Mouse (Mus musculus): ENCODE data around the gene Sipa1l3. TPM values are rescaled to one million over a fixed set of nuclear protein-coding genes. Genes with fewer than 3 reads are reported as not detected.
A peak's percentile ranks its signal among the peaks of the same experiment; 100 is the strongest.

Sipa1l3 gene
- polyA plus RNA-seq, 1 experiment from 2014 or later: 21.5 TPM

DNA sequence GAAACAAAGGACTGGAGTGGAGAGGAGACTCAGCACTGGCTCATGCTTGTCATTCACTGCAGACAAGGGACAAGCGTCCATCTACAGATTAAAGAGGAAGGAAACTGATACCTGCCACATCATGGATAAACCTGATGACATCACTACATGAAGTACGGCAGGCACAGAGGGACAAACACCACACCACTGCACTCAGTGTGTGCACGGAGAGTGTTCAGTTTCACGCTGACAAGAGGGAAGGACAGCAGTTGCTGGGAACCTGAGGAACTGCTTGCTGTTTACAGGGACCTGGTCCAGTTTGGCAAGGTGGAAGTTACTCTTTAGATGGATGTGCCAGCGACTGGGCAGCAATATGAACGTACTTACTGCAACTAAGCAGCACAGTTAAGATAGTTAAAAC lies 62.9 kb downstream of the Sipa1l3 start:
- no peak overlapping the region for H3K4me3 ChIP-seq
- WGBS: 62% methylated on average over 6 of the region's 6 CpGs
- ATAC-seq (ENCODE audit: insufficient number of reproducible peaks, insufficient read depth, low FRiP score, low TSS enrichment, low read depth): no peak
- peaks cover 30% of the 10 kb centered on the region for H3K4me1 ChIP-seq
- no peak overlapping the region for H3K9ac ChIP-seq
- no peaks in the 10 kb centered on the region for H3K9me3 ChIP-seq
- peak overlapping the region; percentile 28; the same call in 1 of the 2 replicates for H3K27ac ChIP-seq
- H3K4me2 ChIP-seq: no peak overlapping the region
- H3K36me3 ChIP-seq: no peaks in the 10 kb centered on the region
- H3K27me3 ChIP-seq: no peaks in the 10 kb centered on the region

- peaks cover 30% of the 10 kb centered on the region for H3K4me1 ChIP-seq
- H3K27ac ChIP-seq: peak overlapping the region; percentile 28; the same call in 1 of the 2 replicates
- 69% methylated on average over 7 of the region's 7 CpGs for WGBS
- no peak for ATAC-seq (ENCODE audit: insufficient number of reproducible peaks, insufficient read depth, low FRiP score, low TSS enrichment, low read depth)
- no peak overlapping the region for H3K4me2 ChIP-seq
- no peak overlapping the region for H3K9ac ChIP-seq
- no peak overlapping the region for H3K4me3 ChIP-seq
- no peaks in the 10 kb centered on the region for H3K27me3 ChIP-seq
- H3K9me3 ChIP-seq: no peaks in the 10 kb centered on the region
- no peaks in the 10 kb centered on the region for H3K36me3 ChIP-seq
Observed at GRCm38 (mm10) chr7:29454965-29455364, 63.5 kb downstream of the Sipa1l3 start.

DNA sequence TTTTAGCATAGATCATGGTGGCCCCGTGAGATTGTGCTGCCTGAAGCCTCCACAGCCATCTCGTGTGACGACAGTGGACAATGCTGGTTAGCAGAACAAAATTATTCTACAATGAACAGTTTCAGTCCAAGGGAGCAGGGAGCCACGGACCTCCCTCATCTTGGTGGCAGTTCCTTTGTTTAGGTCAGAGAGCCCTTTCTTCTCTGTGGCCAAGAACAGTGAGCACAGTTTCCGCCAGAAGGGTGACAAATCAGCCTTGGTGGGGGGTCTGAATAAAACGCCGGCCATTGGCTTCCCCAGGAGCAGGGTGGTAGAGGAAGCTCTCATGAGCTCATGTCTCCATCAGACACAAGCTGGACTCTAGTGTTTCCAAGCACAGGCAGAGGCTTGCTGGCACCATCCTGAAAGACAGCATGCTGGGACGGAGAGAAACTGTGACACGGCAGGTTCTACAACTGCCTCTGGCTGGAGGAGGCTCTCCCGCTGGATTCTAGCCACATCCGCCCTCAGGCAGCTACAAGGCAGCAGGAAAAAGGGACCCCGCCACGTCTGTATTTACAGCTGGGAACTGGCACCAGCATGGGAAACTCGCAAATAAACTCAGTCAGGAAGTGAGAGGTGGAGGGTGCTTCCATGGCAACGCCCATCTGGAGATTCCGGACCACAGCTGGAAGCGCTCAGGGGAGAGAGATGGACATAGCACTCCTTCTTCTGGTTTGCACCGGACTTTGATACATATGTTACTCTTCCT lies 65.3 kb downstream of the Sipa1l3 start:
- H3K4me2 ChIP-seq: peak overlapping the region; percentile 41
- H3K36me3 ChIP-seq: no peaks in the 10 kb centered on the region
- no peaks in the 10 kb centered on the region for H3K27me3 ChIP-seq
- peaks cover 35% of the 10 kb centered on the region for H3K4me1 ChIP-seq
- H3K9me3 ChIP-seq: no peaks in the 10 kb centered on the region
- H3K4me3 ChIP-seq: 0 out of 2 replicates have a peak overlapping the region, but pooled peaks have one; percentile 9
- peak overlapping the region; percentile 51 for H3K9ac ChIP-seq
- no peak for ATAC-seq (ENCODE audit: insufficient number of reproducible peaks, insufficient read depth, low FRiP score, low TSS enrichment, low read depth)
- 10% methylated on average over 18 of the region's 18 CpGs for WGBS
- H3K27ac ChIP-seq: peak overlapping the region; percentile 84

- WGBS: 82% methylated on average over 6 of the region's 6 CpGs
- no peak for ATAC-seq (ENCODE audit: insufficient number of reproducible peaks, insufficient read depth, low FRiP score, low TSS enrichment, low read depth)
- no peak overlapping the region for H3K4me2 ChIP-seq
Observed at GRCm38 (mm10) chr7:29452381-29452780, 66.1 kb downstream of the Sipa1l3 start.

DNA sequence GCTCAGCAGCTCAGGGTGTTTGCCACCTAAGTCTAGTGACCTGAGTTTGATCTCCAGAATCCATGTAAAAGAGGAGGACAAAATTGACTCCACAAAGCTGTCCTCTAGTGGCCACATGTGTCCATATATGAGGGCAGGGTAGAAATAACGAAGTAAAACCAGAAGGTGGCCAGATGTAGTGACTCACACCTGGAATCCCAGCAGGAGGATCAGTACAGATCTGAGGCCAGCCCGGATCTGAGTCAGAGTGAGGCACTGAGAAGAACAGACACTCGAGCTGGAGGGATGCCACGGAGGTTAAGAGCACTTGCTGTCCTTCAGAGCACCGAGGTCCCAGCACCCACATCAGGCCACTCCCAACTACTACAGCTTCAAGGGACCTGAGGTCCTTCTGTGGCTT lies 68.3 kb downstream of the Sipa1l3 start:
- no peaks in the 10 kb centered on the region for H3K36me3 ChIP-seq
- no peak overlapping the region for H3K4me2 ChIP-seq
- H3K9me3 ChIP-seq: no peaks in the 10 kb centered on the region
- H3K27me3 ChIP-seq: no peaks in the 10 kb centered on the region
- no peak overlapping the region for H3K4me3 ChIP-seq
- WGBS: 84% methylated on average over 5 of the region's 5 CpGs
- H3K4me1 ChIP-seq: peaks cover 36% of the 10 kb centered on the region
- no peak overlapping the region for H3K9ac ChIP-seq
- no peak for ATAC-seq (ENCODE audit: insufficient number of reproducible peaks, insufficient read depth, low FRiP score, low TSS enrichment, low read depth)
- no peak overlapping the region for H3K27ac ChIP-seq

More at GRCm38 (mm10) chr7:29452381-29452780, 66.1 kb downstream of the Sipa1l3 start:
- Histone ChIP-seq H3K36me3 (no peaks in the 10 kb centered on the region), H3K27me3 (no peaks in the 10 kb centered on the region), H3K27ac (peak overlapping the region; percentile 84; the same call in 1 of the 2 replicates), H3K4me3 (no peak overlapping the region), H3K9me3 (no peaks in the 10 kb centered on the region), H3K4me1 (peaks cover 39% of the 10 kb centered on the region), H3K9ac (no peak overlapping the region)

- 92% methylated on average over 6 of the region's 6 CpGs for WGBS
- H3K27ac ChIP-seq: no peak overlapping the region
Observed at GRCm38 (mm10) chr7:29448830-29449229, 69.6 kb downstream of the Sipa1l3 start.

DNA sequence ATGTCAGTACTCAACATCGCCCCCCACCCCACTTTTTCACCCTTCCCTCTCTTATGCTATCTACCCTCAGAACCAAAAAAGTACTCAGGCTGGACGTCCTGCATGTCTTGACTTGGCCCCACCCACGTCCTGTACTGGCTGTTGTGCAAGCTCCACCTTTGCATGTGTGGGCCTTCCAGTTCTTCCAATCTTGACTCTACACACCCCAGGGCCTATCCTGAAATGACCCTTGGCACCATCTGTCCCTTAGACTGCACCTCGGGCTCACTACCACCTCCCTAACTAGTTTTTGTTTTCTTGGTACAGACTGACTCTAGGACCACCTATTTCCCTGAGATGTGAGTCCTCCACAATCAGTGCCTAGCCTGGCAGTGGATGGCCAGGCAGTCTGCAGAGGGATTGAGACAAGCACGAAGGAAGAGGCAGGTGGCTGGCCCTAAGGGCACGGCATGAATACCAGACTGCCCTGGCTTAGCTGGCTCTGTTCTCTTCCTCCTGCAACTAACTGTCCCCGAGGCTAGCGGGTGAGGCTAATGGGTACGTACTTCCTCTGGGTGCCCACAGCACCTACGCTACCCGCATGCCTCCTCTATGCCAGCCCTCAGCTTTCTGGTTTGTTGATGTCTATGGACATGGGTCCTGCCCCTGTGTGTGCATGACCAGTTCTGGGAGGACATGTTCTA lies 71.2 kb downstream of the Sipa1l3 start:
- no peak overlapping the region for H3K4me2 ChIP-seq
- no peak overlapping the region for H3K4me3 ChIP-seq
- no peak for ATAC-seq (ENCODE audit: insufficient number of reproducible peaks, insufficient read depth, low FRiP score, low TSS enrichment, low read depth)
- H3K27ac ChIP-seq: no peak overlapping the region
- 83% methylated on average over 11 of the region's 11 CpGs for WGBS
- no peaks in the 10 kb centered on the region for H3K27me3 ChIP-seq
- no peak overlapping the region for H3K9ac ChIP-seq
- no peaks in the 10 kb centered on the region for H3K9me3 ChIP-seq
- no peaks in the 10 kb centered on the region for H3K36me3 ChIP-seq
- H3K4me1 ChIP-seq: peaks cover 27% of the 10 kb centered on the region

More at GRCm38 (mm10) chr7:29448830-29449229, 69.6 kb downstream of the Sipa1l3 start:
- H3K36me3 ChIP-seq: no peaks in the 10 kb centered on the region
- no peak overlapping the region for H3K4me2 ChIP-seq
- no peak overlapping the region for H3K9ac ChIP-seq
- H3K9me3 ChIP-seq: no peaks in the 10 kb centered on the region
- no peak overlapping the region for H3K4me3 ChIP-seq
- no peak for ATAC-seq (ENCODE audit: insufficient number of reproducible peaks, insufficient read depth, low FRiP score, low TSS enrichment, low read depth)
- peaks cover 42% of the 10 kb centered on the region for H3K4me1 ChIP-seq
- no peaks in the 10 kb centered on the region for H3K27me3 ChIP-seq

DNA sequence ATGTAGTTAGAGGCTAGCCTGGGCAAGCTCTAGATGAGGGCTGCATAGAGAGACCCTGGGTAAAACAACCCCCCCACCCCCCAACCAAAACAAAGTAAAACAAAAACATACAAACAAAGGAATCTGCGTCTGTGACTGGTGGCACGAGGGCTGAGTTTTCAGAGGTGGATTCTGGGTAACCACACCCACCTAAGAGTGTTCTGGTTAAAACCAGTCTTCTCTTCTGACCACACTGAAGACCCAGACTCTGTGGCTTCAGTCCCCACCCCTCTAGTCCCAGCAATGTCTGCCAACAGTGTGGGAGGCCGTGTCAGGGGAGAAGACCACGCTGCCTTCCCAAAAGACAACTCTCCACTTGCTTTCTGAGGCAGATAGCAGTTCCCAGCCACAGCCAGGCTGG lies 72.3 kb downstream of the Sipa1l3 start:
- ATAC-seq (ENCODE audit: insufficient number of reproducible peaks, insufficient read depth, low FRiP score, low TSS enrichment, low read depth): no peak
- H3K4me2 ChIP-seq: no peak overlapping the region
- no peaks in the 10 kb centered on the region for H3K9me3 ChIP-seq
- H3K4me3 ChIP-seq: no peak overlapping the region
- H3K27ac ChIP-seq: no peak overlapping the region
- H3K9ac ChIP-seq: no peak overlapping the region
- peaks cover 23% of the 10 kb centered on the region for H3K4me1 ChIP-seq
- 83% methylated on average over 4 of the region's 4 CpGs for WGBS
- no peaks in the 10 kb centered on the region for H3K36me3 ChIP-seq
- no peaks in the 10 kb centered on the region for H3K27me3 ChIP-seq

GRCm38 (mm10) chr7:29444527-29444926 lies 73.9 kb downstream of the Sipa1l3 start:
- 74% methylated on average over 5 of the region's 5 CpGs for WGBS
- Histone ChIP-seq H3K9ac (no peak overlapping the region), H3K36me3 (no peaks in the 10 kb centered on the region), H3K27me3 (no peaks in the 10 kb centered on the region), H3K4me1 (peaks cover 27% of the 10 kb centered on the region), H3K9me3 (no peaks in the 10 kb centered on the region), H3K4me3 (no peak overlapping the region), H3K4me2 (no peak overlapping the region), H3K27ac (no peak overlapping the region)
- ATAC-seq (ENCODE audit: insufficient number of reproducible peaks, insufficient read depth, low FRiP score, low TSS enrichment, low read depth): no peak

GRCm38 (mm10) chr7:29444070-29444469 lies 74.4 kb downstream of the Sipa1l3 start:
- peaks cover 27% of the 10 kb centered on the region for H3K4me1 ChIP-seq
- H3K4me3 ChIP-seq: no peak overlapping the region
- no peak overlapping the region for H3K27ac ChIP-seq
- no peak overlapping the region for H3K4me2 ChIP-seq
- WGBS: 67% methylated on average over 2 of the region's 2 CpGs
- no peaks in the 10 kb centered on the region for H3K9me3 ChIP-seq
- H3K9ac ChIP-seq: no peak overlapping the region
- no peaks in the 10 kb centered on the region for H3K36me3 ChIP-seq
- no peak for ATAC-seq (ENCODE audit: insufficient number of reproducible peaks, insufficient read depth, low FRiP score, low TSS enrichment, low read depth)
- no peaks in the 10 kb centered on the region for H3K27me3 ChIP-seq

DNA sequence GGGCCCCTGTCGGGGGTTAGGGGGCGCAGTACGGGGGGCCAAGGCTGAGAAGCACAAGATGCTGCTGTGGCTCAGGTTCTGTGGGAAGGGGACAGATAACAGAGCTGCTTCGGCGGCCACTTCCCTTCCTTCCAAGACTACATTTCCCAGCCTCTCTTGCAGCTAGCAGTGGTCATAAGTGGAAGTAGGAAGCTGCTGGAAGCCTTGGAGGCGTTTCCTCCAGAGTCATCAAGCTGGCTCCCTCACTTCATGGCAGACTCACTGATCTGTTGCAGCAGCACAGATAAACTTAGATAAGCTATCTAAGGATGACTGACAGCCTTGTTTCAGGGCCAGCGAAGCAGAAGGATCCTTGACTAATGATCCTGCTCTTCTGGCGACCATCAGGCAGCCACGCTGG lies 76.6 kb downstream of the Sipa1l3 start:
- H3K27me3 ChIP-seq: no peaks in the 10 kb centered on the region
- ATAC-seq (ENCODE audit: insufficient number of reproducible peaks, insufficient read depth, low FRiP score, low TSS enrichment, low read depth): no peak
- no peaks in the 10 kb centered on the region for H3K36me3 ChIP-seq
- no peak overlapping the region for H3K4me2 ChIP-seq
- WGBS: 78% methylated on average over 9 of the region's 9 CpGs
- no peak overlapping the region for H3K4me3 ChIP-seq
- no peak overlapping the region for H3K9ac ChIP-seq
- H3K9me3 ChIP-seq: no peaks in the 10 kb centered on the region
- peaks cover 18% of the 10 kb centered on the region for H3K4me1 ChIP-seq
- no peak overlapping the region for H3K27ac ChIP-seq

GRCm38 (mm10) chr7:29441151-29441550 lies 77.3 kb downstream of the Sipa1l3 start:
- Histone ChIP-seq H3K9ac (no peak overlapping the region), H3K9me3 (no peaks in the 10 kb centered on the region), H3K4me3 (no peak overlapping the region), H3K4me1 (peaks cover 18% of the 10 kb centered on the region), H3K27me3 (no peaks in the 10 kb centered on the region), H3K36me3 (no peaks in the 10 kb centered on the region), H3K27ac (no peak overlapping the region), H3K4me2 (no peak overlapping the region)
- no peak for ATAC-seq (ENCODE audit: insufficient number of reproducible peaks, insufficient read depth, low FRiP score, low TSS enrichment, low read depth)
- WGBS: 59% methylated on average over 9 of the region's 9 CpGs
